Mouse (Mus musculus) inflammation-experienced regulatory T-cells, adult 16 weeks (primary cell): ENCODE results near the gene Rnf169. TPM values are rescaled to one million over a fixed set of nuclear protein-coding genes. Genes with fewer than 3 reads are reported as not detected.

Source experiments
- polyA plus RNA-seq: library from polyadenylated mRNA; unstranded; fragments of 100-300 nt; shearing (Covaris generic); gene quantifications from one replicate; pipeline ENCODE4 v1.2.1, GENCODE M21; 2017

The Rnf169 gene
- 4.4 TPM for polyA plus RNA-seq

GRCm38 (mm10) chr7:99980132-99980591, at the start of gene Rnf169:
TSS of gene Rnf169 (minus strand) at chr7:99980448.

GRCm38 (mm10) chr7:100005790-100006189, 25.5 kb upstream of the Rnf169 start, which contains the start of gene Chrdl2:
TSS of gene Chrdl2 (plus strand) at chr7:100006172.

Other genes starting within 250 kb of the Rnf169 start
- gene Olfr521, start 216.9 kb downstream of the Rnf169 start, polyA plus RNA-seq, result not detected
- 39.6 TPM for gene Neu3, start 152.0 kb downstream of the Rnf169 start, polyA plus RNA-seq
- 0.16 TPM for gene Xrra1, start 121.3 kb downstream of the Rnf169 start, polyA plus RNA-seq
- gene Spcs2, start 117.0 kb downstream of the Rnf169 start, polyA plus RNA-seq, result 517 TPM
- not detected for gene Chrdl2, start 25.7 kb upstream of the Rnf169 start, polyA plus RNA-seq
- gene Pold3, start 141.1 kb upstream of the Rnf169 start, polyA plus RNA-seq, result 54.3 TPM
- not detected for gene Lipt2, start 178.8 kb upstream of the Rnf169 start, polyA plus RNA-seq
- gene Kcne3, start 196.1 kb upstream of the Rnf169 start, polyA plus RNA-seq, result not detected
- 4.0 TPM for gene Pgm2l1, start 246.9 kb upstream of the Rnf169 start, polyA plus RNA-seq